Mouse (Mus musculus): Measurements from ENCODE around the gene Nr6a1. TPM values are rescaled to one million over a fixed set of nuclear protein-coding genes. Genes with fewer than 3 reads are reported as not detected.
A peak's percentile ranks its signal among the peaks of the same experiment; 100 is the strongest.

Nr6a1 gene
- polyA plus RNA-seq, 1 experiment = 1.8 TPM

DNA sequence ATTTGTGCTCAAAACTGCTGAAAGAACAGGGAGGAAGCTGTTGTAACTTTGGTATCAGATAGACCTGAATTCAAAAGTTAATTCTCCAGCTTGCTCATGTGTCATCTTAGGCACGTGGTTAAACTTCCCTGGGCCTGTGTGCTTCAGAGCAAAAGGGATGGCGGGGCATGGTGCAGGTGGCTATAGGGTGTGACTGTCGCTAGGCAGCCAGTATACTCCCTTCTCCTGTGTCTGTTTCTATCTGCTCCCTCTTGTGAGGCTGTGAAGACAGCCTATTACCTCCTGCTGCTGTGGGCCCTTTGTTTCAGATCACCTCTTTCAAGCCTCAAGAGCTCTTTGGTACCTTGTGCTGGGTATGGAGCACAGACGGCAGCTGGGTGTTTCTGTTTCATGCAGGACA is 205.4 kb downstream of the Nr6a1 start:
- no peak overlapping the region for H3K4me3 ChIP-seq
- no peak overlapping the region for H3K4me2 ChIP-seq (ENCODE audit: low read depth)
- H3K27me3 ChIP-seq (ENCODE audit: control insufficient read depth, insufficient read depth, insufficient read length) = no peaks in the 10 kb centered on the region
- no peak for TF ChIP-seq REST (IDR thresholded peaks at IDR 0.05; ENCODE audit: insufficient read depth, insufficient read length)
- no peak for TF ChIP-seq POLR2AphosphoS2 (IDR thresholded peaks at IDR 0.05; ENCODE audit: insufficient read length, low read depth)
- no peak for TF ChIP-seq E2F4 (IDR thresholded peaks at IDR 0.05; ENCODE audit: insufficient read depth)
- no peak for TF ChIP-seq POLR2A (IDR thresholded peaks at IDR 0.05; ENCODE audit: insufficient read length, low read depth)
- TF ChIP-seq MYOG (IDR thresholded peaks at IDR 0.05; ENCODE audit: control insufficient read depth in 1 of 3, insufficient read depth in 1 of 3, insufficient read length in 2 of 3, low read depth in 2 of 3) = no peak
- no peak for TF ChIP-seq SRF (IDR thresholded peaks at IDR 0.05; ENCODE audit: control insufficient read depth, insufficient read length, low read depth)
- TF ChIP-seq MAX (IDR thresholded peaks at IDR 0.05; ENCODE audit: low read depth) = no peak
- TF ChIP-seq MYOD1 (IDR thresholded peaks at IDR 0.05; ENCODE audit: control insufficient read depth in 1 of 3, insufficient read length in 2 of 3, low read depth in 2 of 3) = no peak
- TF ChIP-seq CEBPB (IDR thresholded peaks at IDR 0.05; ENCODE audit: insufficient read depth, poor library complexity, severe bottlenecking) = no peak
- no peak for TF ChIP-seq TCF3 (IDR thresholded peaks at IDR 0.05; ENCODE audit: insufficient read length, low read depth)
- TF ChIP-seq TCF12 (IDR thresholded peaks at IDR 0.05; ENCODE audit: insufficient read depth, poor library complexity, severe bottlenecking) = no peak
- no peak for TF ChIP-seq USF1 (IDR thresholded peaks at IDR 0.05; ENCODE audit: low read depth)
- H3K79me2 ChIP-seq (ENCODE audit: control insufficient read depth, insufficient read depth) = no peaks in the 10 kb centered on the region
- H3ac ChIP-seq (ENCODE audit: control insufficient read depth, insufficient read length) = no peak overlapping the region
- no peaks in the 10 kb centered on the region for H3K36me3 ChIP-seq (ENCODE audit: control insufficient read depth, insufficient read depth)

GRCm38 (mm10) chr2:38720661-38721060 is 206.8 kb downstream of the Nr6a1 start:
- Histone ChIP-seq H3ac (ENCODE audit: control insufficient read depth, insufficient read length) (no peak overlapping the region), H3K4me3 (no peak overlapping the region)

DNA sequence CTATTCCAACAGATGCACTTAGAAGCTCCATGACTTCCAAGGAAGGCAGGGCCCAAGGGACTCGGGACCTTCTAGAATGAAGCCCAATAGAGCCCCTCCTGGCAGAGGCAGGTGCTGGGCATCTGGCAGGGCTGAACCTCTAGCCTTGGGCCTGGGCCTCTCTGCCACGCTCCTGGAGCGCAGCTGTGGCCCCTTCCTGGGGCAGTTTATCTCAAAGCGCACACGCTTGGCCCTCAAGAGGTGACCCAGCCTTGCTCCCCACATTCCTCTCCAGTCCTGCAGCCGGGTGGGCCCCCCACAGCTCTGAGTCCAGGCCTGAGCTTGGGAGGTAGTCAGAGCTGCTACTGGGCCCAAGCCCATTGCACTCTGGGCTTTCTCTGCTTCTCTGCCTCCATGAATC is 208.1 kb downstream of the Nr6a1 start:
- Histone ChIP-seq H3K27me3 (ENCODE audit: control insufficient read depth, insufficient read depth, insufficient read length) (no peaks in the 10 kb centered on the region), H3ac (ENCODE audit: control insufficient read depth, insufficient read length) (no peak overlapping the region), H3K4me2 (ENCODE audit: low read depth) (no peak overlapping the region), H3K36me3 (ENCODE audit: control insufficient read depth, insufficient read depth) (no peaks in the 10 kb centered on the region), H3K4me3 (no peak overlapping the region), H3K79me2 (ENCODE audit: control insufficient read depth, insufficient read depth) (no peaks in the 10 kb centered on the region)
- TF ChIP-seq MAX (IDR thresholded peaks at IDR 0.05; ENCODE audit: low read depth) = no peak
- no peak for TF ChIP-seq POLR2AphosphoS2 (IDR thresholded peaks at IDR 0.05; ENCODE audit: insufficient read length, low read depth)

More at GRCm38 (mm10) chr2:38720661-38721060, 206.8 kb downstream of the Nr6a1 start:
- no peaks in the 10 kb centered on the region for H3K79me2 ChIP-seq (ENCODE audit: control insufficient read depth, insufficient read depth)
- H3K36me3 ChIP-seq (ENCODE audit: control insufficient read depth, insufficient read depth) = no peaks in the 10 kb centered on the region
- H3K27me3 ChIP-seq (ENCODE audit: control insufficient read depth, insufficient read depth, insufficient read length) = no peaks in the 10 kb centered on the region
- TF ChIP-seq POLR2AphosphoS2 (IDR thresholded peaks at IDR 0.05; ENCODE audit: insufficient read length, low read depth) = peak; percentile 6
- TF ChIP-seq TCF3 (IDR thresholded peaks at IDR 0.05; ENCODE audit: insufficient read length, low read depth) = no peak
- H3K4me2 ChIP-seq (ENCODE audit: low read depth) = no peak overlapping the region

DNA sequence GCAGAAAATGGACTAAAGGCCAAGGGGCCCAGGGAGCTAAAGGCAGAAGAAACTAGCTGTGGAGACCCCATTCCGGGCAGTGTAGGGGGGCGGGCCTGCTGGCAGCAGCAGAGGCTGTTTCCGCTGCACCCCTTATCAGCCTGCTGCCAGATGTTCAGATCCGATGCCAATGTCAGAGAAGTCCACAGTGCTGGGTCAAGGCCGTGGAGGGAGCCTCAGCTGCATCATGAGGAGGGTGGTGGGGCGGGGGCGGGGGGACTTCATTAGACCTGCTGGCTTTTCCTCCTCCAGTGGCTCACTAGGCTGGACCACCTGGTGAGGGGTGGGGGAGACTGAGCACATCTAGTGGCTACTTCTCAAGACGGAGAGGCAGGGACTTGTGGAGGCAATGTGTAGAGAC is 208.8 kb downstream of the Nr6a1 start:
- Histone ChIP-seq H3ac (ENCODE audit: control insufficient read depth, insufficient read length) (no peak overlapping the region), H3K79me2 (ENCODE audit: control insufficient read depth, insufficient read depth) (no peaks in the 10 kb centered on the region), H3K36me3 (ENCODE audit: control insufficient read depth, insufficient read depth) (no peaks in the 10 kb centered on the region), H3K27me3 (ENCODE audit: control insufficient read depth, insufficient read depth, insufficient read length) (no peaks in the 10 kb centered on the region), H3K4me2 (ENCODE audit: low read depth) (no peak overlapping the region), H3K4me3 (no peak overlapping the region)
- TF ChIP-seq MAX (IDR thresholded peaks at IDR 0.05; ENCODE audit: low read depth) = no peak
- no peak for TF ChIP-seq MYOG (IDR thresholded peaks at IDR 0.05; ENCODE audit: control insufficient read depth in 1 of 3, insufficient read depth in 1 of 3, insufficient read length in 2 of 3, low read depth in 2 of 3)
- no peak for TF ChIP-seq TCF12 (IDR thresholded peaks at IDR 0.05; ENCODE audit: insufficient read depth, poor library complexity, severe bottlenecking)
- TF ChIP-seq USF1 (IDR thresholded peaks at IDR 0.05; ENCODE audit: low read depth) = no peak
- TF ChIP-seq CEBPB (IDR thresholded peaks at IDR 0.05; ENCODE audit: insufficient read depth, poor library complexity, severe bottlenecking) = no peak
- no peak for TF ChIP-seq E2F4 (IDR thresholded peaks at IDR 0.05; ENCODE audit: insufficient read depth)
- no peak for TF ChIP-seq POLR2A (IDR thresholded peaks at IDR 0.05; ENCODE audit: insufficient read length, low read depth)
- no peak for TF ChIP-seq MYOD1 (IDR thresholded peaks at IDR 0.05; ENCODE audit: control insufficient read depth in 1 of 3, insufficient read length in 2 of 3, low read depth in 2 of 3)
- no peak for TF ChIP-seq REST (IDR thresholded peaks at IDR 0.05; ENCODE audit: insufficient read depth, insufficient read length)
- no peak for TF ChIP-seq SRF (IDR thresholded peaks at IDR 0.05; ENCODE audit: control insufficient read depth, insufficient read length, low read depth)
- no peak for TF ChIP-seq POLR2AphosphoS2 (IDR thresholded peaks at IDR 0.05; ENCODE audit: insufficient read length, low read depth)
- TF ChIP-seq TCF3 (IDR thresholded peaks at IDR 0.05; ENCODE audit: insufficient read length, low read depth) = no peak

DNA sequence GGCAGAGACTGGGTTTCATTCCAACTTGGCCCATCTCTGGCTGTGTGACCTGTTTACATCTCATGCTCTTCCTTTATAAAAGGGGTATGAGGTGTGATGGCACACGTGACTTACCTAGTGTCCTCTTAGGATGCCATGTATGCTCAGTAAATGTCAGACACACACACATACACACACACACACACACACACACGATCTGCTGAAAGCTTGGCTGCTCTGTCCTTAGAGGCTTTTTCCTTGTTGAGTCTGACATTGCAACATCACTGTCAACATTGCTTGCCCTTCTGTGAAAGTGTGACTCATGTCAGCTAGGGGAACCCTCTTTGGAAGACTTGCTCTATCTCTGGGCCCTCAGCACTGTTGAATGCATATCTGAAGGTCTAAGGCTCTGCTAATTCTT is 210.1 kb downstream of the Nr6a1 start:
- 0 out of 2 replicates have a peak, but pooled peaks have one; percentile 44 for TF ChIP-seq CEBPB (IDR thresholded peaks at IDR 0.05; ENCODE audit: insufficient read depth, poor library complexity, severe bottlenecking)
- TF ChIP-seq REST (IDR thresholded peaks at IDR 0.05; ENCODE audit: insufficient read depth, insufficient read length) = no peak
- Histone ChIP-seq H3K27me3 (ENCODE audit: control insufficient read depth, insufficient read depth, insufficient read length) (no peaks in the 10 kb centered on the region), H3K36me3 (ENCODE audit: control insufficient read depth, insufficient read depth) (no peaks in the 10 kb centered on the region), H3K4me2 (ENCODE audit: low read depth) (no peak overlapping the region), H3ac (ENCODE audit: control insufficient read depth, insufficient read length) (no peak overlapping the region), H3K79me2 (ENCODE audit: control insufficient read depth, insufficient read depth) (no peaks in the 10 kb centered on the region), H3K4me3 (no peak overlapping the region)

GRCm38 (mm10) chr2:38714324-38714723 is 213.2 kb downstream of the Nr6a1 start, which contains the start of gene Nr5a1:
Gene Nr5a1 (minus strand): TSS chr2:38714542.
- H3K27me3 ChIP-seq (ENCODE audit: control insufficient read depth, insufficient read depth, insufficient read length) = peaks cover 17% of the 10 kb centered on the region
- no peaks in the 10 kb centered on the region for H3K79me2 ChIP-seq (ENCODE audit: control insufficient read depth, insufficient read depth)
- H3K4me2 ChIP-seq (ENCODE audit: low read depth) = peak within 1 kb of the TSS; percentile 22
- H3K36me3 ChIP-seq (ENCODE audit: control insufficient read depth, insufficient read depth) = no peaks in the 10 kb centered on the region
- no peak within 1 kb of the TSS for H3ac ChIP-seq (ENCODE audit: control insufficient read depth, insufficient read length)
- TF ChIP-seq CEBPB (IDR thresholded peaks at IDR 0.05; ENCODE audit: insufficient read depth, poor library complexity, severe bottlenecking) (no peak), POLR2A (IDR thresholded peaks at IDR 0.05; ENCODE audit: insufficient read length, low read depth) (no peak), REST (IDR thresholded peaks at IDR 0.05; ENCODE audit: insufficient read depth, insufficient read length) (no peak), E2F4 (IDR thresholded peaks at IDR 0.05; ENCODE audit: insufficient read depth) (no peak), POLR2AphosphoS2 (IDR thresholded peaks at IDR 0.05; ENCODE audit: insufficient read length, low read depth) (no peak), USF1 (IDR thresholded peaks at IDR 0.05; ENCODE audit: low read depth) (no peak)
- H3K4me3 ChIP-seq = no peak within 1 kb of the TSS

Measured in myocyte (in vitro differentiated cells).